Mouse (Mus musculus): ENCODE data around the gene Ky. TPM values are rescaled to one million over a fixed set of nuclear protein-coding genes. Genes with fewer than 3 reads are reported as not detected.

Gene Ky
- total RNA-seq, 2 experiments from 2014 or later, result 4.9 to 7.4 TPM

DNA sequence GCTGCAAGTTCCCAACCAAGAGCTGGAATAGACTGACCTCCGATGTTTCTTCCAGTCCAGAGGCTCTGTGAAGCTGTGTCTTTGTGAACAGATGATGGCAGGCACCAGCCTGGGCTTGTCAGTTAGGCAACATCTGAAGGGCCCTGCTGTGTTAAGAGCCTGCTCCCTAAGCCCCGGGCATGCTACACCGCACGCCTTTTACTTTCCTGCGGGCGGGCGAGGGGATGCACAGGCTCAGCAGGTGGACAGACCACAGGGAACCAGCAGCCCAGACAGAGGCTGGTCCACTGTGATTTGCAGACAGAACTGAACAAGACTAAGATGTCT is 41.4 kb downstream of the Ky start:
- no peak for DNase-seq (ENCODE audit: low spot score in 2 of 2)

DNA sequence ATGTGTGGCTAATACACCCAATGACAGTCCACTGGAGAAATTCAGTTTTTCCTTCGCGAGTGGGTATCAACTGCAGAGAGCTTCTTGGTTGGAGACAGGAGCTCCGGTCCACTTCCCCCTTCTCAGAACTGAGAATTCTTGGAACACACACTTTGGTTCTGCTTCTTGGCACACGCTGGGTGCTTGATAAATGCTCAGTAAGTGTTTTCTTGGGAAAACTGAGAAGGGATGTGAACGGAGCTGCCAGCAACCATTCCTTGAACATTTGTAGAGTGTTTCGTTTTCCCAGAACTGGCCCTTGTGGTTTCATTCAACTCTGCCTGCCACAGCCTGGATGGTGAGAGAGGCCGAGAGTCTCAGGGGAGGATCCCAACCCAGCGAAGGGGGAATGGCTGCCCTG is 43.7 kb downstream of the Ky start:
- no peak for DNase-seq (ENCODE audit: low spot score in 2 of 2)

DNA sequence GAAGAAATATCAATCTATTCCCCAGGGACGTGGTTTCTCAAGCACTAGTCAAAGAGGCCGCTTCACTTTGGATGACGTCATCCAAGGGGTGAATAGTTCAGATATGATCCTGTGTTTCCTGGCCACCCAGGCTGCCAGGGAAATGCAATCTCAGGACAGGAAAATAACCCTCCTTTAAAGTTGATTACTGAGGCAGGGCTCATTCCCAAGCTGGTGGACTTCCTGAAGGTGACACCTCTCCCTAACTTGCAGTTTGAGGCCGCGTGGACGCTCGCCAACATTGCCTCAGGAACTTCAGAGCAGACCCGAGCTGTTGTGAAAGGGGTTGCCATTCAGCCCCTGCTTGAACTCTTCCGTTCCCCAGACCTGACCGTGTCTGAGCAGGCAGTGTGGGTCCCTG is 46.2 kb downstream of the Ky start:
- no peak for DNase-seq (ENCODE audit: low spot score in 2 of 2)

DNA sequence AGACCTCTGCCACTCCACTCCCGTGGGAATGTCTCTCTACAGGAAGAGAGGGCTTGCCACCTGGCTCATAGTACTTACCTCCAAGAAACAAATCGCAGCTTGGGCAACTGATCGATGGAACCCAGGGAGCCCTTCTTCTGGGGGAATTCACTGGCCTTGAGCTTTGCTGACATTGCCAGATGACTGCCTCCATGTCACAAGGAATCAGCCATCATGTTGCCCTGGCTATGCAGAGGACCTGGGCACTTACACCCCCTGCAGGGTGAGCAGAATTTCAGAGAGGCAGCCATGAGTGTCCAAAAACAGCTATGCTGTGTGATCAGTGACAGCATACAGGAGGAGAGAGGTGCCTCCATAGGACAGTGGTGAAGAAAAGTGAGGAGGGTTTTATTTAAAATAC is 48.2 kb downstream of the Ky start:
- DNase-seq (ENCODE audit: low spot score in 2 of 2), result no peak

DNA sequence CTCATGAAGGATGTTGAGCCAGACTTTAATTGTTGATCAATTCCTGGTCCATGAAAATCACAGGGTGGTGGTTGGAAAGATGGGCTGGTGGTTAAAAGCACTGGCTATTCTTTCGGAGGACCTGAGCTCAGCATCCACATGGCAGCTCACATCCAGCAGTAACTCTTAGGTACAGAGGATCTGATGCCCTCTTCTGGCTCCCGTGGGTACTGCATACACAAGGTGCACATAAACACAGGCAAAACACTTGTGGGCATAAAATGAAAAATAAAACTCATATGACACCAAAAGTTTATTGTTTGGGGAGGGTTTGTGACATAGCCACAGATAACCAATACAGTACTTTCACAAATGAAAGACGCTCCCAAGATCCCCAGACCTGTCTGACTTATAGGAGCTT is 52.9 kb downstream of the Ky start:
- DNase-seq (ENCODE audit: low spot score in 2 of 2), result no peak

DNA sequence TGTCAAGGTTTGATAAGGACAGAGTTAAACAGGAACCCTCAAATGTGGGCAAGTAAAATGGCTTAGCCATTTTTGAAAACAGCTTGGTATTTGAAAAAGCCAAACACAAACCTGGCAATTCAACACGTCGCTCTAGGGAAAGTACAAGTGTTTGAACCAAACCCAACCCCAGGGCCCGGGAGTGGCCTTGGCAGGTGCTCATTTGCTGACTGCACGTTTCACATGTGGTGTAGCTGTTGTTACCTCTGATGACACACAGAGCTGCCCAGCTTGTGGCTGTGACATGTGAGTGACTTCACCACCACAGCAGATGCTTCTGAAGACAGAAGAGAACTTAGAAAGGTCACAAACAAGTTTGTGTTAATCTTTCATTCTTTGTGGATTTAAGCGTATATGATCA is 67.3 kb downstream of the Ky start:
- DNase-seq (ENCODE audit: low spot score in 2 of 2), result no peak

DNA sequence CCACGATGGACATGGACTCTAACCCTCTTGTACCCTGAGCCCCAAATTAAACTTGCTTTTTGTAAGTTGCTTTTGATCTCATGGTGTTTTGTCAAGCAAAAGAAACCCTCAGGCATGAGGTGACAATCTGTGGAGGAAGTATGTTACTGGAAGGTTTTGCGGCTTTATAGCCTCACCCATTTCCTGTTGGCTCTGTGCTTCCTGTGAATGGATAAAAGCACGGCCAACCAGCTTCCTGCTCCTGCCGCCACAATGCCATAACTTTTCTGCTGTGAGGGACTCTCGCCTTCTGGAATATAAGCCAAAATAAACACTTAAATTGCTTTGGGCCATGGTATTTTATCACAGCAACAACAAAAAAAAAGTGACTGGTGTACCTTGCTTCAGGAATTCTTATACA is 71.9 kb downstream of the Ky start:
- DNase-seq (ENCODE audit: low spot score in 2 of 2), result no peak

DNA sequence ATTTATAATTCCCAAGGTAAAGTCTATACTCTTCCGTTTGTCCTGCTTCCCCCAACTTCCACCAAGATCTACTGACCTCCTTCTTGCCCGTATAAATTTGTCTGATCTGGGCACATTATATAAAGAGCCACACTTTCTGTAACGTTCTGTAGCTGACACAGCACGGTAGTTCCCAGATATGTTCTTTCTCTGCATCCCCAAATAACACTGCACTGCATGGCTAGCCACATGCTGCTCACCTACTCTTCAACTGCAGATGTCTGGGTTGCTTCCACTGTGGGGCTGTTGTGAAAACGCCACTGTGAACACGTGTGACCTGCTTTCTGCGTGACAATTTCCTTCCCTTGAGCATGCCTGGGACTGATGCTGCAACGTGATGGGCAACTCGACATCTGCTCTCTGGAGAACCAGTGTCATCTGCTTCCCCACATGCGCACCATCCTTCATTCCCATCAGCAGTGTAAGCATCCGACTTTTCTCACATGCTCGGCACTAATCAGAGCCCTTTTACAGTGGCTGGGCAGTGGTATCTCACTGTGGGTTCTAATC is 76.4 kb downstream of the Ky start:
- DNase-seq (ENCODE audit: low spot score in 2 of 2), result no peak

DNA sequence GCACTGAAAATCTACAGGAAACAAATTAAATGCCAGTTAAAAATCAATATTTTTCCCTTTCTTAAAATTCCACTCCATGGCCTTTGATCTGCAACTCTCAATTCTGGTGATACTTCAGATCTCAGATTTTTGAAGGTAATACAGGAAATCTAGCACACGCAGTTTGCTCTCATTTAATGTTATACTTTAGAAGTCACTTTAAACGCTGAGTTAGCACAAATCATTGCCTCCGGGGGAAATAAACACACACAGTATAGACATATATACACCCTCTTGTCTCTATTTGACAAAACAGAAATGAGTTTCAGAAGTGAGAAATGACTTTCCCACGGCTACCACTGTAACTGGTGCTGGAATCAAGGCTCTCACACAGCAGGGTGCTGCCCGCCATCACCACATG is 81.8 kb downstream of the Ky start:
- DNase-seq (ENCODE audit: low spot score in 2 of 2), result no peak

DNA sequence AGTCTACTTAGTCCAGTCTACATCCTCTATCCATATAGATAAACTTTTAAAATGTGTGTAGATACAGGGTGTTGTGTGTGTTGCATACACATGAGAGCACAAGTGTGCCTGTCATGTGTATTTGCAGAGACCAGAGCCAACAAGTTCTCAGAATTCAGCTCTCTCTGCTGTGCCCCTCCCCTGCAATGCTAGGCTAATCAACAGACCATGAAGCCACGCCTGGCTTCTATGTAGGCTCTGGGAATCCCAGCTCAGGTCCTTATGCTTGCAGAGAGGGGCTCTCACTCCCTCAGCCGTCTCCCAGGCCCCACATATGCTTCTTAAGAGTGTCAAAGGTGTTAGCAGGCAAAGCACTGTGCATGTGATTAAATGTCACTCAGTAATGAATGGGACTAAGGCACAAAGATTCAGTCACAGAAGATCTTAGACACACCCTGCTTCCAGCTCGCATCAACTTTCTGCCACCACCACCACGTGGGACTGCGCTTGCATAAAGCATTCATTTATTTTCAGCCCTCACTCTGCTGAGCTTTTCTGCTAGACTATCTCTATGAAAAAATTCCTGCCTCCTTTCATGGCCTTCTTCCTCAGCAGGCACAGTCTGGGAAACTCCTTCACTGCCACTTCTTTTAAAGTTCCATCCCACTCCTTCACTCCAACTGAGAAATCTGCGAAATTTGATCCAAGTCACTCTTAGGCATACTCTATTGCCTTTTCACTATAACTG is 89.3 kb downstream of the Ky start:
- no peak for DNase-seq (ENCODE audit: low spot score in 2 of 2)

Other genes starting within 250 kb of the Ky start
- 10 to 100 TPM; 46.2 to 48.5 TPM for gene Ephb1, start 151.1 kb upstream of the Ky start, total RNA-seq (2021)
- 100 to 1,000 TPM; 106 TPM for gene Anapc13, start 120.5 kb downstream of the Ky start, total RNA-seq (2021)
- gene Cep63, start 120.8 kb downstream of the Ky start, total RNA-seq (2021), result 10 to 100 TPM; 28.1 to 28.3 TPM
- 10 to 100 TPM; 23.3 to 25.3 TPM for gene Amotl2, start 210.9 kb downstream of the Ky start, total RNA-seq (2021)

Measured in layer of hippocampus, postnatal 14 days (tissue).